Mouse (Mus musculus) heart, embryonic 12.5 days (tissue): ENCODE measurements around the gene Cdk4. TPM values are rescaled to one million over a fixed set of nuclear protein-coding genes. Genes with fewer than 3 reads are reported as not detected.

Experiments
- ATAC-seq: fragments of 200-750 bp; cut with Nextera tagmentation; 2 replicates; pipeline ENCODE4 v1.8.0; 2017; ENCODE audit warnings: moderate TSS enrichment, moderate library complexity; ENCODE audit not compliant: insufficient number of reproducible peaks, low FRiP score
- H3K27ac ChIP-seq: fragments of 300-500 bp; sonication (generic); 2 replicates; pipeline ENCODE4 v1.5.1; 2016; ENCODE audit warnings: mild to moderate bottlenecking, moderate library complexity; ENCODE audit not compliant: poor library complexity, severe bottlenecking
- H3K27me3 ChIP-seq: fragments of 300-500 bp; sonication (generic); replicated peaks from 2 replicates; pipeline ENCODE4 v1.6.1; 2016; ENCODE audit warnings: mild to moderate bottlenecking, moderate library complexity
- H3K36me3 ChIP-seq: fragments of 300-500 bp; sonication (generic); 2 replicates; pipeline ENCODE4 v1.6.1; 2016; ENCODE audit warnings: mild to moderate bottlenecking, moderate library complexity
- H3K4me1 ChIP-seq: fragments of 300-500 bp; sonication (generic); replicated peaks from 2 replicates; pipeline ENCODE4 v1.6.1; 2016; ENCODE audit warnings: mild to moderate bottlenecking
- H3K4me2 ChIP-seq: fragments of 300-500 bp; sonication (generic); 2 replicates; pipeline ENCODE4 v1.6.1; 2016; ENCODE audit warnings: mild to moderate bottlenecking, moderate library complexity
- H3K4me3 ChIP-seq: fragments of 300-500 bp; sonication (generic); 2 replicates; pipeline ENCODE4 v1.5.1; 2016; ENCODE audit warnings: mild to moderate bottlenecking
- H3K9ac ChIP-seq: fragments of 300-500 bp; sonication (generic); 2 replicates; pipeline ENCODE4 v1.6.1; 2016; ENCODE audit warnings: mild to moderate bottlenecking, moderate library complexity
- H3K9me3 ChIP-seq: fragments of 300-500 bp; sonication (generic); replicated peaks from 2 replicates; pipeline ENCODE4 v1.6.1; 2016; ENCODE audit warnings: mild to moderate bottlenecking, moderate library complexity
- WGBS: fragments of 180-500 bp; shearing (Covaris S2); methylation state at CpG from one replicate; pipeline ENCODE4 v1.1.7; 2016; 5-methylcytosine and 5-hydroxymethylcytosine counted together
- polyA plus RNA-seq: library from polyadenylated mRNA; unstranded; fragments of >200 nt; fragmentation: Nextera tagmentation; extraction: Ambion mirVana; gene quantifications from 2 replicates; pipeline ENCODE4 v1.2.1, GENCODE M21; 2016

Gene Cdk4
- polyA plus RNA-seq, 1 experiment from 2014 or later = 1,080 TPM

DNA sequence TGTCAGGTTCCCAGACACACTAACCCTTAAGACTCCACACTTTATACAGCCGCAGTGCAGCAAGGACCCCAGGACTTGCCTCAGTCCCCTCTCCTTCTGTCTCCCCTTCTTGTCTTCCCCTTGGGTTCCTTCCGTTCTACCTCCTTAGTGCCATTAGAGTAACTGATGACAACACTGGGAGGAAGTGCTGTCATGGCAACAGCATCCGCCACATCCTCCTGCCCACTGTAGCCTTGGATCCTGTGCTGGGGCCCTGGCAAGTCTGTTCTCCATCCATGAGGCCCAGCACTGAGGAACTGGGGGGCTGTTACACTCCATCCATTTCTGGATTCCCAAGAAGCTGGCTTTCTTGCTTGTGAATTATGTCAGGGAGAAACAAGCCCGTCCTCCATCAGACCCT is 12.7 kb downstream of the Cdk4 start:
- peaks cover 63% of the 10 kb centered on the region for H3K27me3 ChIP-seq
- no peak for ATAC-seq
- peaks cover 23% of the 10 kb centered on the region for H3K4me1 ChIP-seq
- 43% methylated on average over 4 of the region's 4 CpGs for WGBS
- no peak overlapping the region for H3K4me2 ChIP-seq
- H3K4me3 ChIP-seq = no peak overlapping the region
- H3K27ac ChIP-seq = no peak overlapping the region
- H3K36me3 ChIP-seq = no peaks in the 10 kb centered on the region
- no peaks in the 10 kb centered on the region for H3K9me3 ChIP-seq
- H3K9ac ChIP-seq = no peak overlapping the region

DNA sequence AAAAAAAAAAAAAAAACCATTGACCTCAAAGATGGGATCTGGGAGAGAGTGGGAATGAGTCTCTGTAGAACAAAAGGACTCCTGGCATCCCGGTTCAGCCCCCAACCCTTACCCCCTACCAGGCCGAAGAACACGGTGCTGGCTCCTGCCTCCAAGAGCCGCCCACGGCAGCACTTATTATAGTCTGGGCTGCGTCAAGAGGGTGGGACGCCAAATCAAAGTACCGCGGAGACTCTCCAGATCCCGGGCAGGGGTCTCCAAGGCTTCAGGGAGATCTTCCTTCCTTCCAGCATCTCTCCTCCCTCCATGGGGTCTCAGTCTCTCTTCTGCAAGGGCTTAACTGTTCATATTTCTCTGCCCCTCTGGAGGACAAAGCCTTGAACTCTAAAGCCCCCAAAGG is 14.2 kb downstream of the Cdk4 start:
- H3K4me3 ChIP-seq = no peak overlapping the region
- 8% methylated on average over 10 of the region's 10 CpGs for WGBS
- no peaks in the 10 kb centered on the region for H3K36me3 ChIP-seq
- no peak overlapping the region for H3K9ac ChIP-seq
- H3K9me3 ChIP-seq = no peaks in the 10 kb centered on the region
- peaks cover 31% of the 10 kb centered on the region for H3K4me1 ChIP-seq
- no peak overlapping the region for H3K4me2 ChIP-seq
- no peak for ATAC-seq
- H3K27me3 ChIP-seq = peaks cover 78% of the 10 kb centered on the region
- no peak overlapping the region for H3K27ac ChIP-seq

DNA sequence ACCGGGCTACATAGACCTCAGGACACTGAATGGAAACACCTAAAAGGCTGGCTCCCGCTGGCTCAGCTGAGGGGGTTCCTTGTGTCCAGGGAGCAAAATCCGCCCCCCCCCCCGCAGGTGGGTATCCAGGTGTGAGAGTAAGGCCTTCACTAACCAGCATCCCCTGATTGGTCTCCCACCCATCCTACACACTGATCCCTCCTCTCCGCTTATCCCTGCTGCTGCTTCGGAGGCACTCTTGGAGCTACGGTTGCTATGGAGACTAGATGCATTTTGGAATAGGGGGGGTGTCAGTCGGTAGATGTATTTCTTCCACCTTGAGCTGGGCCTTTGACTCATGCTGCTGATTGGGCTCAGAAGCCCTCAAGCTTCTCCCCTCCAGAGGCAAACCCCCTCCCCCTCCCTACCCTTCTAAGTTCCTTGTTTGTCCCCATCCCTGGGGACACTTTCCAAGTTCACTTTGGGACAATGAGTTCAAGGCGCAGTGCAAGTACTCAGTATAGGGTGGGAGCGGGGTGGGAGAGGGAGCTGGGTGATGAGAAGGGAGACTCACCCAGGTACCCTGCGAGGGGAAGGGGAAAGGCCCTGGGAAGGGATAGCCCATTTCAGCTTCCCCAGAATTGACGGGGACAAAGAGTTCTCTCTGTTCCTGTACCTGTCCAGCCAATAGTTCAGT is 14.8 kb downstream of the Cdk4 start:
- no peak overlapping the region; the same call in 1 of the 2 replicates for H3K4me3 ChIP-seq
- H3K9ac ChIP-seq = no peak overlapping the region
- no peak for ATAC-seq
- H3K27me3 ChIP-seq = peaks cover 84% of the 10 kb centered on the region
- no peaks in the 10 kb centered on the region for H3K36me3 ChIP-seq
- H3K4me1 ChIP-seq = peaks cover 31% of the 10 kb centered on the region
- H3K4me2 ChIP-seq = peak overlapping the region; percentile 82
- WGBS = 4% methylated on average over 12 of the region's 12 CpGs
- H3K9me3 ChIP-seq = no peaks in the 10 kb centered on the region
- H3K27ac ChIP-seq = no peak overlapping the region

DNA sequence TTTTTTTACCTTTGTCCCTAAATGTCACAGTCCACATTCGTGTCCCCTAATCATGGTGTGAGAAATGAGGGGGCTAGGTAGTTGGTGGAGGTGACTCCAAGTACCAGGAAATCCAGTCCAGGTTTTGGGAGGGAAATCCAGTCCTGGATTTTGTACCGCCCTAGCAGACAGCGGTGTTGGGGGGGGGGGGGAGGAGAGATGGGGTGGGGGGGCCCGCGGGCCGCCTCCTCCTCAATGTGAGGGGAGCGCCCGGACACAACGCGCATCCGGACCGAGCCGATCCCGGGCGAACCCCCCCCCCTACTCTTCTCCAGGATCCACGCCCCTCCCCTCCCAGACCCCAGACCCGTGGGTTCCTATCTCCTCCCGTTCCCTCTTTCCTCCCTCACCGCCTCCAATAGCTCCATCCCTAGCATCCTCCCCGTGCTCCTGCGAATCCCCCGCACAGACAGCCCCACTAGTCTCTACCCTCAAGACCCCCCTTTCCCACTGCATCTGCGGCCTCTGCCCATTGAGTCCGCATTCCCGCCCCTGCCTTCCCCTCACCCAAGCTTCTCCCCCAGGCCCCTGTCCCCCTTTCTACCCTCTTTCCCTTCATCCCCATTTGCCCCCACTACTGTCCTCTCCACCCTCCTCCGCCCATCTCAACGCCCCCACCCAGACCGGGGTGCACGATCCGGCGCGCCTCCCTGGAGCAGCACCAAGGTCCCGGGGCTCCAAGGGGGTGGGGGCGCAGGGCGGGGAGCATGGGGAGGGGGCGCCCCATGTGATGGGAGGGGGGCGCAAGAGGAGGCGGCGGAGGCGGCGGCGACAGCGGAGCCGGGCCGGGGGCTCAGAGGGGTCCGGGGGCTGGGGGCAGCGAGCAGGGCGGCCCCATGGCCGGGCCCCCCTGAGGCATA is 15.6 kb downstream of the Cdk4 start:
- no peak for ATAC-seq
- Histone ChIP-seq H3K27ac (no peak overlapping the region), H3K9ac (peak overlapping the region; percentile 52; the same call in 1 of the 2 replicates), H3K27me3 (peaks cover 92% of the 10 kb centered on the region), H3K4me1 (peaks cover 31% of the 10 kb centered on the region), H3K9me3 (no peaks in the 10 kb centered on the region), H3K4me2 (peak overlapping the region; percentile 82), H3K36me3 (no peaks in the 10 kb centered on the region), H3K4me3 (peak overlapping the region; percentile 49)
- under 1% methylated on average over 28 of the region's 49 CpGs for whole genome bisulfite sequencing

DNA sequence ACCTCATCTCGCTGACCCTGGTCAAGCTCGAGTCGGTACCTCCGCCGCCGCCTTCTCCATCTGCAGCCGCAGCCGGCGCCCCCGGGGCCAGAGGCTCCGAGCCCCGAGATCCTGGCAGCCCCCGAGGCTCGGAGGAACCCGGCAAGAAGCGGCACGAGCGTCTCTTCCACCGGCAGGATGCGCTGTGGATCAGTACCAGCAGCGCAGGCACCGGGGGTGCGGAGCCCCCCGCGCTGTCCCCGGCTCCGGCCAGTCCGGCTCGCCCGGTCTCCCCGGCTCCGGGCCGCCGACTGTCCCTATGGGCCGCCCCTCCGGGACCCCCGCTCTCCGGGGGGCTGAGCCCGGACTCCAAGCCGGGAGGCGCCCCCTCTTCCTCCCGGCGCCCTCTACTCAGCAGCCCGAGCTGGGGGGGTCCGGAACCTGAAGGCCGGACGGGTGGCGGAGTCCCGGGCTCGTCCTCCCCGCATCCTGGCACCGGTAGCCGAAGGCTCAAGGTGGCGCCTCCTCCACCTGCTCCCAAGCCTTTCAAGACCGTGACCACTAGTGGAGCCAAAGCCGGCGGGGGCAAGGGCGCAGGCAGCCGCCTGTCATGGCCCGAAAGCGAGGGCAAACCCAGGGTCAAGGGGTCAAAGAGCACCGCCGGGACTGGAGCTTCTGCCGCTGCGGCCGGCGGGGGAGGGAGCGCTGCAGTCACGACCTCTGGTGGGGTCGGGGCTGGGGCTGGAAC is 16.5 kb downstream of the Cdk4 start:
- Histone ChIP-seq H3K4me2 (peak overlapping the region; percentile 82), H3K4me1 (peaks cover 31% of the 10 kb centered on the region), H3K27me3 (peaks cover 99% of the 10 kb centered on the region), H3K9me3 (no peaks in the 10 kb centered on the region), H3K36me3 (no peaks in the 10 kb centered on the region), H3K4me3 (peak overlapping the region; percentile 49), H3K27ac (no peak overlapping the region), H3K9ac (peak overlapping the region; percentile 52; the same call in 1 of the 2 replicates)
- ATAC-seq = no peak
- WGBS = 2% methylated on average over 68 of the region's 70 CpGs

DNA sequence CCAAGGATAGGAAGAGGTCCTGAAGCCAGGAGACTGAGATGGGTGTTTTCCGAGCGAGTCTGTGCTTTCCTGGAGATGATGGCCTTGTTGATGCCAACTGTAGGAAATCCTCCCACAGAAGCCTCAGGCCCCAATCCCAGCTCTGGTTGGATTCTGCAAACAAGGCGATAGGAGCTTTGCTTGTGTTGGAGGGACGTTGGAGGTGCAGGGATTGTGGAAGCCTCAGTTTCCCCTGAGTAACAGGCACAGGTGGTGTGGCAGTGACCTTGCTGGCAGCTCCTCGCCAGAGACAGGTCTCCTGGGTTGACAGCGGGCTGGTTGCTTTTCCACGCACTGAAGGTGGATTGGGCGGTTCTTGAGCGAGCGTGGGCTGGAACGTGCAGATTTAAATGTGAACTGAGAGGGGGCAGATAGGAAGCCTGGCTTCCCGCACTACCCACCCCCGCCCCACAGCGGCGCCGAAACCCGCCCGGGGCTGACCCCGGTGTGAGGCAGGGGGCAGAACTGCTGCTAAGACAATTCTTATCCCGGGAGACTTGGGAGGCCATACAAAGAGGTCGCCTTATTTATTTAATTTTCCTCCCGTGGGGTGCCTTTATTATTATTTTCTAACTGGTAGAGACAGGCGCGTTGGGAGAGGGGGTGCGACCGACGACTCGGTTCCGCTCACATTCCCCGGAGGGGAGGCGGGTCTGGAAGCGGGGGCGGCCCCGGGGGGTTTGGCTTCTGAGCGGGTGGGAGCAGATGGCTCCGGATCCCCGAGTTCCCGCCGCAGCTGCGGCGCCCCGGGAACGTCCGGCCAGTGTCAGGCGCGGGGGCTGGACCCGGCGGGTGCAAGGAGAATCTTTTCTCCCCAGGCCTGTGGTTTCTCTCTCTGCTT is 17.8 kb downstream of the Cdk4 start:
- Histone ChIP-seq H3K9ac (peak overlapping the region; percentile 37; the same call in 1 of the 2 replicates), H3K9me3 (no peaks in the 10 kb centered on the region), H3K4me1 (peaks cover 31% of the 10 kb centered on the region), H3K4me2 (peak overlapping the region; percentile 60), H3K27me3 (peaks cover 95% of the 10 kb centered on the region), H3K4me3 (peak overlapping the region; percentile 28), H3K27ac (no peak overlapping the region), H3K36me3 (no peaks in the 10 kb centered on the region)
- no peak for ATAC-seq
- 2% methylated on average over 48 of the region's 48 CpGs for WGBS

DNA sequence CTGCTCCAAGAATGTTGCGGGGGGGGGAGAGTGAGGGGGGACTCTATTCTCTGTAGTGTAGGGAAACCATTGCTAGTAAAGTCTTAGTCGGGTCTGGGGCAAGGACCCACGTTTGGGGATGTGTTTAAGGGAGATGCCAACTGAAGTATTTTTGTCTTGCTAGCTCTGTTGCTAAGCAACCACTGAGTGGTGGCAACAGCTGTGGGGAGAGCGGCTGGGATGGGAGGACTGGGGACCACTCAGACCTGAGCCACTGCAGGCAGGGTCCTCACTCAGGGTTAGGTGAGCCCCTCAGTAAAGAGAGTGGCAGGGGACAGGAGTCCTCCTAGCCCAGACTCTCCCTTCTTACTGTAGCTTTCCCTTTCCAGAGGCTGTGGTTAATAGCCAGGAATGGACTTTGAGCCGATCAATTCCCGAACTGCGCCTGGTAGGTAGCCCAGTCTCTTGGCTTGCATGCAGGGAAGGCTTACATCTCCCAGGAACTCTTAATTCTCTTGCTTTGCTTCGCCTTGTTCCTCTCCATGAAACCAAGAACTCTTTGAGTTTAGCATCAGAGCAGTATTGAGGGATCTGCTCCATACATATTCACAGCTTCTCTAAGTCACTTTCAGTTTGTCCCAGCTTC is 18.8 kb downstream of the Cdk4 start:
- WGBS = 28% methylated on average over 8 of the region's 8 CpGs
- Histone ChIP-seq H3K27ac (no peak overlapping the region), H3K4me2 (no peak overlapping the region), H3K4me3 (no peak overlapping the region), H3K9ac (no peak overlapping the region), H3K9me3 (no peaks in the 10 kb centered on the region), H3K36me3 (no peaks in the 10 kb centered on the region), H3K4me1 (peaks cover 31% of the 10 kb centered on the region), H3K27me3 (peaks cover 93% of the 10 kb centered on the region)
- no peak for ATAC-seq

DNA sequence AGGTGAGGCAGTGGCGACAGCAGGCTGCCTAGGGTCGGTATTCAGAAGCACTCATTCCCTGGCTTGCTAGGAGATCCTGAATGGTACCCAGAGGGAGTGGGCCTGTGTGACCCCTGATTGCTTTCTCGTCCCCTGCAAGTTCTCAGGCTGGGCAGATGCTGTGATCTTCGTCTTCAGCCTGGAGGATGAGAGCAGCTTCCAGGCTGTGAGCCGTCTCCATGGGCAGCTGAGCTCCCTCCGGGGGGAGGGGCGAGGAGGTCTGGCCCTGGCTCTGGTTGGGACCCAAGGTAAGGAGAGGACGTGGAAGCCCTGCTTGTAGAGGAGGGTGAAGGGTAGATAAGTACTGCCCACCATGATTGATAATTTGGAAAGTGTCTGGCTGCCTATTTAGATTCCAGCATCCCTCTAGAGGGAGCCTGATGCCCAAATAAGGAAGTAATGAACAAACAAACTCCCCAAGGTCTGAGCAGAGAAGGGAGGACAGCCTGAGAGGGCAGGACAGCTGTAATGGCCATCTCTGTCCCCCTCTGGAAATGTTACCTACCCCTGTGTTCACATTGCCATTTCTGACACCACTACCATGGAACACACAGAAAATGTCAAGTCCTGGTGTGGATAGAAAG is 20.1 kb downstream of the Cdk4 start:
- Histone ChIP-seq H3K4me3 (no peak overlapping the region), H3K27me3 (peaks cover 94% of the 10 kb centered on the region), H3K27ac (no peak overlapping the region), H3K4me2 (no peak overlapping the region), H3K36me3 (no peaks in the 10 kb centered on the region), H3K9ac (no peak overlapping the region), H3K9me3 (no peaks in the 10 kb centered on the region), H3K4me1 (peaks cover 29% of the 10 kb centered on the region)
- WGBS = 27% methylated on average over 8 of the region's 8 CpGs
- ATAC-seq = no peak

DNA sequence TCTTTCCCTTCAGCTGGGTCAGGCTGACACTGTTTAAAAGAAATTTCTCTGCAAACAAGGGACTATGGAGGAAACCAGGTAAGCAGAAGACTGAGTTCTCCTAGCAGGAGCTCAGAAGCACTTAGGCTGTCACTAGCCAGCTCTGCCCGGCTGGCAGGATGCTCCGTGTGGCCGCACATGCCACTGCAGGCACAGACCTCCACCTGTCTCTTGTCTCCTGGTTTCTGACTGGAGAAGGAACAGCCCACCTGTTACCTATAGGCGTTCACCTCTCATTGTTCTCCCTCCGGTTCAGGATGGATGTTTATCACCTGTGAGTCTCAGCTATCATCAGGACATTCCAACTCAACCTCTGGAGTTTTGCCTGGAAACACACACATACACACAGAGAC is 20.6 kb downstream of the Cdk4 start:
- 43% methylated on average over 5 of the region's 5 CpGs for WGBS
- no peak overlapping the region for H3K27ac ChIP-seq

DNA sequence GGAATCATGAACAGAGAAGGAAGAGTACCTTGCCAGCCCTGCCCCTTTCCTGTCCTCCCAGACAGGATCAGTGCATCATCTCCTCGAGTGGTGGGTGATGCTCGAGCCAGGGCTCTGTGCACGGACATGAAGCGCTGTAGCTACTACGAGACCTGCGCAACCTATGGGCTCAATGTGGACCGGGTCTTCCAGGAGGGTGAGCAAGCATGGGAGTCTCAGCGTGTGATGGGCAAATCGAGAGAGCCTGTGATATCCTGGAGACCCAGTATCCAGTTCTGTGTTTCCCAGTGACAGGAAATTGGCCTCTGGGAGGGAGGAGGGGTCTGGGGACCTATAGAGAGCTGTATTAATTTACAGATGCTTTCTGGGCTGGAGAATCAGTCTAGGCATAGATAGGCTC is 21.7 kb downstream of the Cdk4 start:
- ATAC-seq = no peak
- Histone ChIP-seq H3K9me3 (no peaks in the 10 kb centered on the region), H3K9ac (no peak overlapping the region), H3K27me3 (peaks cover 93% of the 10 kb centered on the region), H3K4me3 (no peak overlapping the region), H3K4me1 (peaks cover 13% of the 10 kb centered on the region), H3K4me2 (no peak overlapping the region), H3K36me3 (no peaks in the 10 kb centered on the region), H3K27ac (no peak overlapping the region)
- WGBS = 74% methylated on average over 9 of the region's 9 CpGs

More for the DNA sequence above, 20.6 kb downstream of the Cdk4 start:
- no peak overlapping the region for H3K4me2 ChIP-seq
- H3K4me1 ChIP-seq = peaks cover 24% of the 10 kb centered on the region
- H3K27me3 ChIP-seq = peaks cover 93% of the 10 kb centered on the region
- no peak overlapping the region for H3K9ac ChIP-seq
- ATAC-seq = no peak
- H3K36me3 ChIP-seq = no peaks in the 10 kb centered on the region
- no peaks in the 10 kb centered on the region for H3K9me3 ChIP-seq
- H3K4me3 ChIP-seq = no peak overlapping the region
